Mouse (Mus musculus) kidney, postnatal 10 days (tissue): ENCODE results near the gene Fstl4.

ENCODE experiments used
- DNase-seq: peaks from one replicate; pipeline ENCODE4 v3.0.0; 2021; ENCODE audit warnings: mixed read lengths

The Fstl4 gene

GRCm38 (mm10) chr11:53096871-53097270, 332.4 kb downstream of the Fstl4 start:
- no peak for DNase-seq

- no peak for DNase-seq
Measured at GRCm38 (mm10) chr11:53097331-53097730, 332.9 kb downstream of the Fstl4 start.

- DNase-seq, result no peak
Measured at GRCm38 (mm10) chr11:53097870-53098269, 333.4 kb downstream of the Fstl4 start.

GRCm38 (mm10) chr11:53098780-53099198, 334.4 kb downstream of the Fstl4 start:
- peak; percentile 65 for DNase-seq

- no peak for DNase-seq
Measured at GRCm38 (mm10) chr11:53099322-53099721, 334.9 kb downstream of the Fstl4 start.

GRCm38 (mm10) chr11:53101732-53102131, 337.3 kb downstream of the Fstl4 start:
- peak; percentile 19 for DNase-seq

- peak; percentile 34 for DNase-seq
Measured at GRCm38 (mm10) chr11:53103601-53104325, 339.3 kb downstream of the Fstl4 start.

GRCm38 (mm10) chr11:53107706-53108105, 343.3 kb downstream of the Fstl4 start:
- DNase-seq, result no peak

- no peak for DNase-seq
Measured at GRCm38 (mm10) chr11:53108798-53109197, 344.4 kb downstream of the Fstl4 start.

- peak; percentile 40 for DNase-seq
Measured at GRCm38 (mm10) chr11:53109701-53110467, 345.4 kb downstream of the Fstl4 start.

GRCm38 (mm10) chr11:53115711-53116110, 351.3 kb downstream of the Fstl4 start:
- DNase-seq, result no peak

- DNase-seq, result no peak
Measured at GRCm38 (mm10) chr11:53116356-53116755, 351.9 kb downstream of the Fstl4 start.

GRCm38 (mm10) chr11:53118226-53118965, 354.0 kb downstream of the Fstl4 start:
- peak; percentile 53 for DNase-seq

GRCm38 (mm10) chr11:53119966-53120365, 355.5 kb downstream of the Fstl4 start:
- DNase-seq, result no peak

- DNase-seq, result peak; percentile 29
Measured at GRCm38 (mm10) chr11:53121208-53121607, 356.8 kb downstream of the Fstl4 start.

- DNase-seq, result no peak
Measured at GRCm38 (mm10) chr11:53124799-53125198, 360.4 kb downstream of the Fstl4 start.

GRCm38 (mm10) chr11:53126660-53127059, 362.2 kb downstream of the Fstl4 start:
- DNase-seq, result no peak

GRCm38 (mm10) chr11:53128661-53129060, 364.2 kb downstream of the Fstl4 start:
- no peak for DNase-seq

GRCm38 (mm10) chr11:53132406-53133035, 368.1 kb downstream of the Fstl4 start:
- no peak for DNase-seq

- DNase-seq, result no peak
Measured at GRCm38 (mm10) chr11:53136371-53136770, 371.9 kb downstream of the Fstl4 start.

- DNase-seq, result no peak
Measured at GRCm38 (mm10) chr11:53137381-53137780, 372.9 kb downstream of the Fstl4 start.

GRCm38 (mm10) chr11:53138212-53138611, 373.8 kb downstream of the Fstl4 start:
- no peak for DNase-seq

GRCm38 (mm10) chr11:53139666-53140065, 375.2 kb downstream of the Fstl4 start:
- no peak for DNase-seq
